Mouse (Mus musculus) CH12.LX (cell line): Measurements from ENCODE around the gene Ssbp4. TPM values are rescaled to one million over a fixed set of nuclear protein-coding genes. Genes with fewer than 3 reads are reported as not detected.
A peak's percentile ranks its signal among the peaks of the same experiment; 100 is the strongest.

ENCODE experiments used
- DNase-seq: peaks from one replicate; pipeline ENCODE4 v3.0.0-alpha.2; 2013; ENCODE audit errors: extremely low read depth
- H3K27ac ChIP-seq: 2 replicates; pipeline ENCODE4 v1.5.1; 2012; ENCODE audit warnings: low read depth, mild to moderate bottlenecking, control low read depth, moderate library complexity; ENCODE audit not compliant: insufficient read depth
- H3K27me3 ChIP-seq: replicated peaks from 2 replicates; pipeline ENCODE3; 2012; ENCODE audit warnings: inconsistent platforms
- H3K36me3 ChIP-seq, 2 experiments: replicated peaks in 1 of 2; 2 replicates each; pipeline versions ENCODE3 to v1.6.1; 2012; ENCODE audit warnings: inconsistent platforms in 1 of 2, low read length in 1 of 2, mild to moderate bottlenecking in 1 of 2, mixed read lengths in 1 of 2, moderate library complexity in 1 of 2; ENCODE audit not compliant: control insufficient read depth in 1 of 2, insufficient read depth in 1 of 2
- H3K4me1 ChIP-seq, 2 experiments: 2 replicates each; pipeline ENCODE4 v1.6.1; 2012; ENCODE audit warnings: inconsistent platforms in 1 of 2, moderate library complexity in 1 of 2; ENCODE audit not compliant: insufficient read depth in 2 of 2, control insufficient read depth in 1 of 2
- H3K4me2 ChIP-seq: 2 replicates; pipeline ENCODE4 v1.6.1; 2012; ENCODE audit warnings: low read depth, mild to moderate bottlenecking, control low read depth; ENCODE audit not compliant: poor library complexity, insufficient read depth, severe bottlenecking
- H3K4me3 ChIP-seq, 3 experiments: fragments of 150-350 bp in 1 of 3; sonication (generic) in 1 of 3; replicated peaks in 1 of 3; 2 replicates each; pipeline versions ENCODE3 to v1.5.1; 2011 to 2012; ENCODE audit warnings: low read depth in 2 of 3, low read length in 2 of 3, mild to moderate bottlenecking in 2 of 3, moderate library complexity in 2 of 3, control low read depth in 1 of 3, improper control_type of control experiment in 1 of 3, inconsistent platforms in 1 of 3, mixed read lengths in 1 of 3; ENCODE audit not compliant: poor library complexity in 1 of 3
- H3K79me2 ChIP-seq: replicated peaks from 2 replicates; pipeline ENCODE4 v1.6.1; 2012; ENCODE audit warnings: mild to moderate bottlenecking, moderate library complexity; ENCODE audit not compliant: control insufficient read depth, poor library complexity, insufficient read depth, severe bottlenecking; ENCODE audit errors: extremely low read depth
- H3K9ac ChIP-seq: 2 replicates; pipeline ENCODE4 v1.6.1; 2012; ENCODE audit warnings: low read depth, mild to moderate bottlenecking, control low read depth, moderate library complexity; ENCODE audit not compliant: insufficient read depth
- H3K9me3 ChIP-seq: replicated peaks from 2 replicates; pipeline ENCODE3; 2012; ENCODE audit warnings: low read length, inconsistent platforms, mixed read lengths
- BHLHE40 ChIP-seq: IDR thresholded peaks from 2 replicates; pipeline ENCODE4 v1.6.1; 2011; ENCODE audit warnings: mild to moderate bottlenecking, low read depth, low read length, improper control_type of control experiment
- CHD1 ChIP-seq: IDR thresholded peaks from 2 replicates; pipeline ENCODE4 v1.6.1; 2012; ENCODE audit warnings: low read depth, low read length, improper control_type of control experiment, inconsistent platforms
- CHD2 ChIP-seq: IDR thresholded peaks from 2 replicates; pipeline ENCODE4 v1.6.1; 2011; ENCODE audit warnings: low read length, improper control_type of control experiment
- CTCF ChIP-seq, 2 experiments: IDR thresholded peaks in 1 of 2; conservative IDR thresholded peaks in 1 of 2; 2 replicates each; pipeline ENCODE4 v1.5.1; 2011 to 2012; ENCODE audit warnings: low read depth in 2 of 2, low read length in 2 of 2, improper control_type of control experiment in 1 of 2, inconsistent platforms in 1 of 2, mild to moderate bottlenecking in 1 of 2, moderate library complexity in 1 of 2
- E2F4 ChIP-seq: IDR thresholded peaks from 2 replicates; pipeline ENCODE4 v1.6.1; 2011; ENCODE audit warnings: low read depth, low read length, improper control_type of control experiment; ENCODE audit not compliant: insufficient replicate concordance
- ELF1 ChIP-seq: IDR thresholded peaks from 2 replicates; pipeline ENCODE4 v1.6.1; 2014; ENCODE audit warnings: low read depth, mild to moderate bottlenecking, inconsistent platforms, low read length, improper control_type of control experiment
- EP300 ChIP-seq: IDR thresholded peaks from 2 replicates; pipeline ENCODE4 v1.6.1; 2011; ENCODE audit warnings: low read length, improper control_type of control experiment
- ETS1 ChIP-seq: conservative IDR thresholded peaks from 2 replicates; pipeline ENCODE4 v1.6.1; 2012; ENCODE audit warnings: low read depth, mild to moderate bottlenecking, inconsistent platforms, low read length, improper control_type of control experiment, moderate library complexity
- GABPA ChIP-seq: IDR thresholded peaks from 2 replicates; pipeline ENCODE4 v1.6.1; 2012; ENCODE audit warnings: low read depth, low read length, improper control_type of control experiment, inconsistent platforms; ENCODE audit not compliant: insufficient replicate concordance
- HCFC1 ChIP-seq: IDR thresholded peaks from 2 replicates; pipeline ENCODE4 v1.6.1; 2012; ENCODE audit warnings: low read depth, mild to moderate bottlenecking, inconsistent platforms, low read length, improper control_type of control experiment
- IRF4 ChIP-seq: IDR thresholded peaks from 2 replicates; pipeline ENCODE4 v1.6.1; 2014; ENCODE audit warnings: low read depth, mild to moderate bottlenecking, inconsistent platforms, low read length, improper control_type of control experiment
- JUN ChIP-seq: IDR thresholded peaks from 2 replicates; pipeline ENCODE4 v1.6.1; 2011; ENCODE audit warnings: low read depth, mild to moderate bottlenecking, low read length, improper control_type of control experiment, moderate library complexity; ENCODE audit not compliant: insufficient read depth
- JUND ChIP-seq: conservative IDR thresholded peaks from 2 replicates; pipeline ENCODE4 v1.6.1; 2011; ENCODE audit warnings: low read depth, low read length, improper control_type of control experiment
- KAT2A ChIP-seq: IDR thresholded peaks from 2 replicates; pipeline ENCODE4 v1.6.1; 2012; ENCODE audit warnings: low read length, improper control_type of control experiment, inconsistent platforms; ENCODE audit not compliant: insufficient replicate concordance
- MAFK ChIP-seq: IDR thresholded peaks from 2 replicates; pipeline ENCODE4 v1.6.1; 2011; ENCODE audit warnings: low read length, improper control_type of control experiment; ENCODE audit not compliant: insufficient replicate concordance
- MAX ChIP-seq: IDR thresholded peaks from 2 replicates; pipeline ENCODE4 v1.6.1; 2011; ENCODE audit warnings: low read length, improper control_type of control experiment
- MAZ ChIP-seq: IDR thresholded peaks from 2 replicates; pipeline ENCODE4 v1.6.1; 2012; ENCODE audit warnings: low read depth, mild to moderate bottlenecking, inconsistent platforms, low read length, improper control_type of control experiment, moderate library complexity
- MEF2A ChIP-seq: IDR thresholded peaks from 2 replicates; pipeline ENCODE4 v1.6.1; 2014; ENCODE audit warnings: low read depth, mild to moderate bottlenecking, inconsistent platforms, low read length, improper control_type of control experiment, borderline replicate concordance
- MXI1 ChIP-seq: IDR thresholded peaks from 2 replicates; pipeline ENCODE4 v1.6.1; 2011; ENCODE audit warnings: mild to moderate bottlenecking, low read depth, low read length, improper control_type of control experiment
- MYC ChIP-seq: IDR thresholded peaks from 2 replicates; pipeline ENCODE4 v1.6.1; 2011; ENCODE audit warnings: low read depth, mild to moderate bottlenecking, improper control_type of control experiment, low read length
- NELFE ChIP-seq: IDR thresholded peaks from 2 replicates; pipeline ENCODE4 v1.6.1; 2011; ENCODE audit warnings: low read depth, low read length, improper control_type of control experiment
- NRF1 ChIP-seq: IDR thresholded peaks from 2 replicates; pipeline ENCODE4 v1.6.1; 2014; ENCODE audit warnings: low read depth, mild to moderate bottlenecking, inconsistent platforms, low read length, improper control_type of control experiment, moderate library complexity
- PAX5 ChIP-seq: IDR thresholded peaks from 2 replicates; pipeline ENCODE4 v1.6.1; 2012; ENCODE audit warnings: low read length, inconsistent platforms, mixed read lengths
- POLR2A ChIP-seq: IDR thresholded peaks from 2 replicates; pipeline ENCODE4 v1.6.1; 2011; ENCODE audit warnings: low read depth, mild to moderate bottlenecking, improper control_type of control experiment, low read length
- POLR2AphosphoS2 ChIP-seq: IDR thresholded peaks from 2 replicates; pipeline ENCODE4 v1.6.1; 2011; ENCODE audit warnings: low read depth, low read length, improper control_type of control experiment
- RAD21 ChIP-seq: IDR thresholded peaks from 2 replicates; pipeline ENCODE4 v1.6.1; 2011; ENCODE audit warnings: low read depth, mild to moderate bottlenecking, low read length, improper control_type of control experiment, moderate library complexity
- RCOR1 ChIP-seq: conservative IDR thresholded peaks from 2 replicates; pipeline ENCODE4 v1.6.1; 2012; ENCODE audit warnings: low read depth, mild to moderate bottlenecking, inconsistent platforms, low read length, improper control_type of control experiment
- SIN3A ChIP-seq: IDR thresholded peaks from 2 replicates; pipeline ENCODE4 v1.6.1; 2012; ENCODE audit warnings: low read length, improper control_type of control experiment, inconsistent platforms
- SMC3 ChIP-seq: IDR thresholded peaks from 2 replicates; pipeline ENCODE4 v1.6.1; 2011; ENCODE audit warnings: low read depth, low read length, improper control_type of control experiment
- TBP ChIP-seq: conservative IDR thresholded peaks from 2 replicates; pipeline ENCODE4 v1.6.1; 2011; ENCODE audit warnings: low read depth, low read length, improper control_type of control experiment
- TCF12 ChIP-seq: IDR thresholded peaks from 2 replicates; pipeline ENCODE4 v1.6.1; 2014; ENCODE audit warnings: low read depth, mild to moderate bottlenecking, inconsistent platforms, low read length, improper control_type of control experiment
- UBTF ChIP-seq: IDR thresholded peaks from 2 replicates; pipeline ENCODE4 v1.6.1; 2012; ENCODE audit warnings: low read depth, mild to moderate bottlenecking, inconsistent platforms, low read length, improper control_type of control experiment, moderate library complexity
- USF1 ChIP-seq: IDR thresholded peaks from 2 replicates; pipeline ENCODE4 v1.6.1; 2014; ENCODE audit warnings: low read depth, mild to moderate bottlenecking, inconsistent platforms, low read length, improper control_type of control experiment
- USF2 ChIP-seq: conservative IDR thresholded peaks from 2 replicates; pipeline ENCODE4 v1.6.1; 2011; ENCODE audit warnings: low read depth, low read length, improper control_type of control experiment
- ZC3H11A ChIP-seq: IDR thresholded peaks from 2 replicates; pipeline ENCODE4 v1.6.1; 2012; ENCODE audit warnings: low read depth, mild to moderate bottlenecking, inconsistent platforms, low read length, improper control_type of control experiment
- ZKSCAN1 ChIP-seq: IDR thresholded peaks from 2 replicates; pipeline ENCODE4 v1.6.1; 2012; ENCODE audit warnings: low read depth, inconsistent platforms, low read length, improper control_type of control experiment, borderline replicate concordance
- ZMIZ1 ChIP-seq: IDR thresholded peaks from 2 replicates; pipeline ENCODE4 v1.6.1; 2012; ENCODE audit warnings: low read depth, mild to moderate bottlenecking, inconsistent platforms, low read length, improper control_type of control experiment
- ZNF384 ChIP-seq: IDR thresholded peaks from 2 replicates; pipeline ENCODE4 v1.6.1; 2012; ENCODE audit warnings: low read depth, low read length, improper control_type of control experiment, inconsistent platforms
- dilution Hi-C: fragments of 300-500 bp; cut with MboI; formaldehyde crosslinking; loops from 2 replicates; pipeline ENCODE4 v1.14.3; 2020; ENCODE audit warnings: low sequenced_read_pairs; ENCODE audit not compliant: extremely low pct_unique_long_range_greater_than_20kb, extremely low pct_ligation_motif_present
- in situ Hi-C: fragments of 300-500 bp; cut with MboI; formaldehyde crosslinking; loops from 3 replicates; pipeline ENCODE4 v1.14.3; 2019; ENCODE audit warnings: low sequenced_read_pairs, low pct_ligation_motif_present, low pct_unique_long_range_greater_than_20kb, mixed read lengths
- polyA plus RNA-seq: library from polyadenylated mRNA; unstranded; fragments of >175 nt; gene quantifications from 2 replicates; pipeline ENCODE4 v1.2.1, GENCODE M21; 2012; ENCODE audit warnings: low read depth; ENCODE audit not compliant: insufficient read length
- total RNA-seq, 2 experiments: library from RNA; depleted of rRNA; stranded (reverse); fragments of 300-350 nt in 1 of 2; fragments of >200 nt in 1 of 2; gene quantifications; 2 replicates each; pipeline ENCODE4 v1.2.3; 2012 to 2014

Ssbp4 gene
- total and polyA plus RNA-seq, 3 experiments, result 41.3 to 128 (median 77.3) TPM

- no peaks in the 10 kb centered on the region for H3K36me3 ChIP-seq
- H3K27ac ChIP-seq, result peak overlapping the region; percentile 69
- no peaks in the 10 kb centered on the region for H3K27me3 ChIP-seq
- peak overlapping the region; percentile 84 for H3K4me2 ChIP-seq
- 0 out of 2 replicates have a peak, but pooled peaks cover under 1% of the 10 kb centered on the region for H3K79me2 ChIP-seq
- peak overlapping the region; percentile 47 for H3K9ac ChIP-seq
- peaks cover 19 to 68% of the 10 kb centered on the region in 2 experiments for H3K4me1 ChIP-seq
- no peaks in the 10 kb centered on the region for H3K9me3 ChIP-seq
- peak overlapping the region; percentile 61 to 79 (median 65) for H3K4me3 ChIP-seq
- dilution Hi-C loops (no loop called here), in situ Hi-C loops (loop anchor here (5.0 kb wide), 1 partner anchor 35 kb away; no protein-coding TSS in a partner anchor)
- TF ChIP-seq IRF4 (no peak; the same call in 1 of the 2 replicates), ZC3H11A (peak; percentile 58; the same call in 1 of the 2 replicates), BHLHE40 (no peak), EP300 (no peak), ZNF384 (no peak), MYC (peak; percentile 85; the same call in 1 of the 2 replicates), POLR2AphosphoS2 (no peak), JUN (no peak), SIN3A (no peak), HCFC1 (no peak), TCF12 (no peak), MAFK (no peak), GABPA (no peak), UBTF (no peak), USF1 (no peak), CHD1 (no peak), E2F4 (no peak), NRF1 (peak; percentile 62; the same call in 1 of the 2 replicates), NELFE (no peak; the same call in 1 of the 2 replicates), ZKSCAN1 (no peak), RAD21 (peak; percentile 98), ELF1 (no peak), CHD2 (no peak), ZMIZ1 (no peak), MEF2A (no peak), KAT2A (no peak), SMC3 (peak; percentile 93), ETS1 (no peak; the same call in 1 of the 2 replicates), JUND (no peak), USF2 (no peak), MAX (no peak), MAZ (no peak), RCOR1 (no peak), CTCF (conservative IDR thresholded peaks at IDR 0.05 in 1 of 2, IDR thresholded peaks at IDR 0.05 in 1 of 2; ENCODE audit: low read depth in 2 of 2, low read length in 2 of 2) (peak; percentile 98), PAX5 (no peak), TBP (0 out of 2 replicates have a peak, but pooled peaks have one; percentile 18), POLR2A (no peak), MXI1 (no peak; the same call in 1 of the 2 replicates)
- TF ChIP-seq, all 38 proteins: peak for 7
- peak; percentile 91 for DNase-seq
These were observed 3.2 kb upstream of the Ssbp4 start for GRCm38 (mm10) chr8:70611849-70612248.
